Mouse (Mus musculus) urinary bladder, postnatal 25 days (tissue): ENCODE data around the gene Ahsg.
A peak's percentile ranks its signal among the peaks of the same experiment; 100 is the strongest.

Source experiments
- DNase-seq: peaks from one replicate; pipeline ENCODE4 v3.0.0; 2022; ENCODE audit warnings: low spot score

Gene Ahsg

DNA sequence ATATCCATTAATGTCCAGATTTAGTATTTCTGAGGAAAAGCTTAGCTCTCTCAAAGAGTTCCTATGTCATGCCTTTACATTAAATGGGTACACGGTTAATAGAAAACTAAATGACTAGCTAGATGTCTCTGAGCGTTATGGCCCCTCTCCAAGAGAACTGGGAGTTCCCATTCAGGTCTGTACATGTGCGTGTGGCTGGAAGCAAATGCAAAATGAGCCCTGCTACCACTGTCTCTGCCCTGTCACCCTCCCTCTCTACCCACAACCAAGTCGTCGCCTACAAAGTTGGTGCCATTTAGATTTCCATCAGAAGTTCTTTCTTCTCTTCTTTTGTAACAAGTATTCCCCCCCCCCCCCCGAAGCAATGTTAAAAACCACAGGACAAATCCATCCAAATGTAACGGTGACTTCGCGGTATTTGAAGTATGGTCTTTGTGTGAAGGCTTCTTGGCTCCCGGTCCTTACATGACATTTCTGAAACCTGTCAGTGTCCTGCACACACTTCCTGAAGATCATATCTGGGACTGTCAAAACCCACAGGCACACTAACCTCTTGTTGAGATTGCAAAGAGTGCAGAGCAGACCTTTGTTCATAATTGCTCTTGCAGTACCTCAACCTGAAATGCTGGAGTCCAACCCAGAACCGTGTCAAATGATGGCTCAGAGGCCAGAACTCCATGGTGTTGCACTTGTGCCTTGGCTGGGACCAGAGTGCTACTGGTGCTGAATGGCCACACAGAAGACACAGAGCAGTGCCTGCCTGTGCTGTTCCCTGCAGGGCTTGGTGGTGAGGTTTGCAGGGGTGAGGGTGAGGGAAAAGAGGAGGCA, at the start of gene Ahsg:
TSS of gene Ahsg (plus strand) at position 595 of the 828 bp plus-strand sequence.
- DNase-seq, result no peak

DNA sequence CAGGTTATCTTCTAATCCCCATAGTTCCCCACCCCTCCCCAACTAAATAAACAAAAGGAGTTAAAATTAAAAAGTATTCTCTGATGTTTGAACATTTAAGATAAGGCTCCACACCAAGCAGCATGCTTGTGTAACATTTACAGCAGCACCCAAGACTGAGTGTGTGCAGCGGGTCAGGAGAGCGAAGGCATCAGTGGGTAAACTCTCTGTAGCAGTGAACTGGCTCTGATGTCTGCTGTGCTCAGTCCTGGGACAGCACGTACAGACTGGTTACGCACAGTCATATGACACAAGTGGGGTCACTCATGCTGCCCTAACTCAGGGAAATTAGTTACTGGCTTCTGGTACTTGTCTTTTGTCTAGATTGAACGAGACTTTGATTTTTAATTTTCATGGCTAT, 48.2 kb upstream of the Ahsg start:
- DNase-seq, result no peak

DNA sequence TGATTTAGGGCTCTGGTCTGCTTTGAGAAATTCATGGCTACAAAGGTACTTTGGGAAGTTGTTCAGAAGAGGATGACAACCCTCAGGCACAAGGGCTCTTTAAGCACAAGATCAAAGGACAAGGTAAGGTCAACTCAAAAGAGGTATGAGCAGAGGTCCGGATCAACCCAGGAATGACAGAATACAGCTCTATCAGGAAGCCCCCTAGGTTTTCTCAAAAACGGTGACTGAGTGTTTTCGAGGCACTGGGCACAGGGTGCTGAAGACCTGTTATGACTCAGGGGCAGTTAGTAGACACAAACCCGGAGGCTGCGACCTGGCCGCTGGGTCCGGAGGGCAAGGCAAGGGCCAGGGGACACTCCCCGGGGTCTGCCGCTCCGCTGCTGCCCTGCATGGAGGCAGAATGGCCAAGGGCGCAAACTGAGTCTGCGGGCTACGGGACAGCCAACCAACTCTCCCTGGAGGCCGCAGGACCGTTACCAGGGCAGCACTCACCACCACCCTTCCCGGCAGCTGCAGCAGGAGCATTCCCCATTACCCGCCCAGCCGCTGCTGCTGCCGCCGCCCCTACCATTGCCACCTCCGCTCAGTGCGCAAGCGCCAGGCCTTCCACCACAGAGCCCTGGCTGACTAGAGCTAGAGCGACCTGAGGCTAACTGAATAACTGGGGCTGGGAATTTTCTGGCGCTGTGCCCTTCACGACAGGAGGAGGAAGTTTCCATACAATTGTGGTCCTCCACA, 46.8 kb upstream of the Ahsg start:
- peak; percentile 72 for DNase-seq

DNA sequence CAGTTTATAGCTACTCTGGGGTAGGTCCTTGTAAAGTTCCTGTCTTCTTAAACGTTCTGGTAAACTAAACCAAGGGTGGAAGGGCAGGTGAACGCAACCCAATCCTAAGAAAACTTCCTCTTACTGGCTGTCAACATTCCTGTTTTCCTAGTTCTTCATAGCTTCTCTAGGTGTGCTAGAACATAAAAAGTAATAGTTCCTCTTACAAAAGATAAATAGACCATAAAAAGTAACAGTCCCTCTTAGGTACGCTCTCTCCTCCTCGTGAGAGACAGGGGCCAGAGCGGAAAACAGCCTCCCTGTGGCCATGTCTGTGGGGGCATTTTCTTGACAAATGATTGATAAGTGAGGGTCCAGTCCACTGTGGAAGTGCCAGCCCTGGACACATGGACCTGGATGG, 46.2 kb upstream of the Ahsg start:
- no peak for DNase-seq

DNA sequence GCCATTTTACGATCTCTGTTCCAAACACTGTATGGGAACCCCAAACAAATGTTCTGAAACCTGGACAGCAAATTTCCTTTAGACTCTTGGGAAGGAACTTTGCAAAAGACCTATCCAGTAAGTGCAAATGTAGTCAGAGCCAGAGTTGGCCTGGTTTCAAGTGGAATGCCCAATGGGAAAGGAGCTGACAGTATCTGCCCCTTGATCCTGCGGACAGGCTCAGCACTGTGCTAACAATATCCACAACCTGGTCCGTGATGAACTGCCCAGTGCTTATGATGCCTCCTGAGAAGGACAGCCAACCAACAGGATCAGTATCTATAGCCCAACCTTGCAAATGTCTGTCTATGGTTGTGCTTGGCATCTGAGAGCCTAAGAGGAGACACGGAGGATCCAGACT, 45.6 kb upstream of the Ahsg start:
- no peak for DNase-seq

DNA sequence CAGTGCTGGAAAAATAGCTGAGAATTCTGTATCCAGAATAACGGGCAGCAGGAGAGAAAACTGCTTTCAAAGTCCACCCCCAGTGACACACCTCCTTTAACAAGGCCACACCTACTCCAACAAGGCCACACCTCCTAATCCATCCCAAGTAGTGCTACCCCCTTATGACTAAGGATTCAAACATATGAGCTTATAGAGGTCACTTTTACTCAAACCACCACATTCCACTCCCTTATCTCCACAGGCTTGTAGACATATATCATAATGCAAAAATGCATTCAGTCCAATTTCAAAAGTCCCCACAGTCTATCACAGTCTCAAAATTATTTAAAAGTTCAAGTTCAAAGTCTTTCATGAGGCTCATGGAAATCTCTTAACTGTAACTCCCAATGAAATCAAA, 43.4 kb upstream of the Ahsg start:
- no peak for DNase-seq

DNA sequence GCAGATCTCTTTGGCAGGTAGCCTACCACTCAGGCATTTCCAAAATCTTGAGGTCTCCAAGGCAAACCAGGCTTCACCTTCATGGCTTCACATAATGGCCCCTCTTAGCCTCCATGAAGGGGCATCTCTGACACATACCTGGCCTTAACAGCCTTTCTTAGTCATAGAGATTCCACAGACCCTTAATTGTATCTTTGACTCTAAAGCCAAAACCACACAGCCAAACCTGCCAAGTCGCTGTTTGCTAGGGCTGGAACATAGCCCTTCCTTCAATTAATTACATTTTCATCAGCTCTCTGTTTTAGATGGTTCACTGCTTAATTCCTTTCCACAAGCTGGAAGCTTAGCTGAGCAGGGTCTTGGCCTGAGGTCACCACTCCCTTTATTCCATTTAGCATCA, 42.7 kb upstream of the Ahsg start:
- no peak for DNase-seq

DNA sequence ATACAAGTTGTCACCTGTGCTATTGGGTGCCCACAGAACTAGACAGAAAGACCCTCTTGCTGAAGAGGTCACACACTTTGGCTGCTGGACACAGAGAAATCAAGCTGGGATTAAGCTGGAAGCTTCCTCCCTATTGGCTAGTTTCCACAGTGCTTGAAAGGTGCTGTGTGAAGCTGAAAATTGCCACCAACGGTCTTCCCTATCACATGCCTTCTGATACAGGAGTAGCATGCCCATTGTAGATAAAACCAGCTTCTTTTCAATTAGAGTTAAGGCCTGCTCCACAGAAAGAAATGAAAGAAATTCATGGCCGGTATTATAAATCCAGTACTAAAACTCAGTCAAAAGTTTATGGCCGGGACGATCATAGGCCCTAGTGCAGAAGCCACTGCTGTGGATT, 38.4 kb upstream of the Ahsg start:
- no peak for DNase-seq

DNA sequence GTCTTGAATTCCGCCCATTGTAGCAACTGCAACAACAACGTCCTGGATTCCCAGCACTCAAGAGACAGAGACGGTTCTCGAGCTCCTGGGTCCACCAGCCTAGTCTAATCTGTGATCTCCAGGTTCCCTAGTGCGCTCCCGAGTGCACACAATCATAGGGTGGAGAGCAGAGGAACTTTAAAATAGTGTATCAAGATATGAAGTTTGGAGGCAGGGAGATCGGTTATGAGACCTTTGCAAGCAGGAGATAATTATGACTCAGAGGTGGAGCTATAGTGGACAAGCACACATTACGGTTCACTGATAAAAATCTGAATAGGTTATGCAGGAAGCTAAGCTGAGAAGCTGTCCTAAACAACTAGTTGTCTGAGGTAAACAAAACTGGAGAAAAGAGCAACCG, 34.3 kb upstream of the Ahsg start:
- DNase-seq, result no peak

DNA sequence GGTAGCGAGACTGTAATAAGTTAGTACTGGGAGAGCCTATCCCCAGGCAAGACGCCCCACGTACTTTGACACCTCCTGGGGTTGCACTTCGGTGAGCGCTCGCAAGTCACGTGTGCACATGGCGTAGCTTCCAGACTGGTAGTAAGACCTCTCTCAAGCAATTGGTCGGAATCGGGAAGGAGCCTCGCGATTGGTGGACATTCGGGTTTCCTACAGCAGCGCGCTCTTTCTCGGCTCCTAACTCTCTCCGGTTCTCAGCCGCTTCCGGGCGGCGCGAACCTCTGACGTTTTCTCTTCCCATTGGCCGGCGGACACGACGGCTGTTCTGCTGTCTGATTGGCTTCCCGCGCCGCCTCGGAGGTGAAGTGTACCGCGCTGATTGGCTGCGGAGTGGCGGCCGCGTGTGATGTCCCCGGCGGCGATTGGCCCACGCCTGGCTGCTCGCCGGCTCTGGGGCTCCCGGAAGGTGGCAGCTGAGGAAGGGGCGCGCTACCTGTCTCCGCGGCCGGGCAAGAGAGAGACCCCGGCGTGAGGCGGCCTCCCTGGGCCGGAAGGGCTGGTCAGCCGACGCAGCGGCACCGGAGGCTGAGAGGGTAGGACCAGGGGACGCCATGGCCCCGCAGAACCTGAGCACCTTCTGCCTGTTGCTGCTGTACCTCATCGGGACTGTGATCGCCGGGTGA, 33.5 kb upstream of the Ahsg start, which contains the start of the genes Tbccd1 and Dnajb11:
TSS of gene Tbccd1 (minus strand) at position 239 of the 683 bp plus-strand sequence.
TSS of gene Dnajb11 (plus strand) at position 415 of the 683 bp plus-strand sequence.
- DNase-seq, result peak; percentile 96

DNA sequence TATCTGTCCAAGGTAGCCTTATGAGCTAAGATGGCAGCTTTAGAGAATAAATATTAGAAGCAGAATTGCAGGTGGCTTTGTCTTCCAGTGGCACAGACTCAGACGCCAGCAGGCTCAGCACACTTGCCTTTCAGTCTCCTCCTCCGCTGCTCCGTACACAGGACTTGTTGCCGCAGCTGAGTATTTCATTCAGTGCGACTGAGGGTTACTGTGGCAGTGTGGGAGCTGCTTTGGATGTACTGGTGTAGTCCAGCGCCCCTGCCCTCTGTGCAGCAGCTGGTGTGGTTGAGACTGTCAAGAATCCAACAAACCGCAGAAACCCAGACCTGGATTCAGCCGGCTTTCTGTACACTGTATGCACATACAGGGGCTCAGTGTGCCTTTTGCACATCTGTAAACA, 18.7 kb upstream of the Ahsg start:
- no peak for DNase-seq

DNA sequence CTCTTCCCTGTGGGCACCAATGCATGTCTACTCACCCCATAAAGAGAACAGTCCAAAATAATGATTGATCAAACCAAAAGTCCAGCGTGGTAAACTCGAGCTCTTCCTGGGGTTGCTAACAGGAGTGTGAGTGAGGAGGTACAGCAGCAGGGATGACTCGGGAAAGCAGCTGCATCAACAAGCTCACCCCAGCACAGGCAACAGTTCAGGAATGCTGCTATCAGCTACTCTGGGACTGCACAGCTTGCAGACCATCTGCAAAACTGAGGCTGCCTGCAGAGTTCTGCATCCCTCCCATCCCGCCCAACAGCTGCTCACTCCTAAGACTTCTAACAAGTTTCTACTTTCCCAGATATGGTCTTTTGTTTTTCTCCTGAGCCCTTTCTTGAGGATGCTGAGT, 17.7 kb upstream of the Ahsg start:
- no peak for DNase-seq

DNA sequence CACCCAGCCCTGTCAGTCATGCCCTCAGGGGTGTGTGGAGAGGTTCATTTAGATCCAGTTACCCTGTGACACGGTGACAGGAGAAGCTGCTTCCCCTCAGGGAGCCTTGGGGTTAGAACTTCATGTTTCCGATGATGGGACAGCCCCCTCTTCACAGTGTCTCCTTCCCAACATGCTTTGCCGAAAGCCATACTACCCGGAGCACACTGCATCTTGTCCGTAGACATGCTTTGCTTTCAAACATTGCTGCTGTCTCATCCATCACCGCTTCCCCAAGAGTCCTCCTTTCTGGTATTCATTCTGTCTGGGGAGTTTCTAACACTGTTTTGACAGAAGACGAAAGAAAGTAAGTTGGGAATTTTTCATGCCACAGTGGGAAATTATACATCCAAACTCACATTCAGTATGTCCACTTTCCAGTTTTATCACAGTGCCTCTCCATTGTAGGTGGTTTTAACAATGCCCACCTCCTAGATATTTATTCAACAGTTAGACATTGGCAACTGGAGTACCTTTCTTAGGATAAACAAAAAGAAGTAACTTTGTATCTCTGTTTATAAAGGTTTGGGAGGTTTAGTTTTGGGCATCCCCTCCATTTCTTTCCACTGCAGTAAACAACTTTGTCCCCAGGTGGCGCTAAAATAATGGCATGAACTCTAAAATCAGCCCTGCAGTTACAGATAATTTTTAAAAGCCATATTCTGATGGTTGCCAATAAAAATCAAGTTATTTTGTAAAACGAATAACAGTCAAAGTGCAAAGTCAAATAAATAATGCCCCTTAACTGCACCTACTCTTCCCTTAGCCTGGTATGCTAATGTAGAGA, 14.6 kb upstream of the Ahsg start:
- peak; percentile 14 for DNase-seq

DNA sequence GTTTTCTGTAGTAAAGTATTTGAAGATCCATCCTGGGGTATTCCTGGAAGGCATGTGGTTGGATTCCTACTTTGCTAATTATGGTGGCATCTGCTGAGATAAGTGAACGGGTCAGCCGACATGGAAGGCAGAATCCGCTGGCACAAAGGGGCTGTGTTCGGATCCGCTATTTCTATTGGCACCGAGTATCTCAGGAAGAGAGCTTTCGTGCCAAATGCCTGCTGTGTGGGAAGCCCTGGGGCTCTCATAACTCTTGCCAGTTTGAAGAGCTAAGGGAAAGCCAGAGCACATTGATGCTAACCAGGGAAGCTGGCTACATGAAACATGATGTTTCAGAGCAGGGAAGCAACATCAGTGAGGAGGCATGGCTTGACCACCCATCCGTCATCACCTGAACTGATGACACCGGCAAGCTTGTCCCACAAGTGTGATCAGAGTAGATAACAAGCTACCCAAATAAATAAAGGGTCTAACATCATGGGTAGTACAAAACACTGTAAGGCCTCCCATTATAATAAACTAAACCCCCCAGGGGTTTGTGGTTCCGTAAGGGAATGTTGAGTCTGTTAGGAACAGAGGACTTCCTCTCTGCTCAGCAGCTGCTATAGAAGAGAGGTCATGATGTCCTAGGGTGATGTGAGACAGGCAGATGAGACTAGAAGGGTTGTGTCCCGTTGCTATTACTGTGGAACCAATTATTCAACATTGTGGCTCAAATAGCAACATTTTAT, 13.3 kb upstream of the Ahsg start:
- DNase-seq, result no peak

DNA sequence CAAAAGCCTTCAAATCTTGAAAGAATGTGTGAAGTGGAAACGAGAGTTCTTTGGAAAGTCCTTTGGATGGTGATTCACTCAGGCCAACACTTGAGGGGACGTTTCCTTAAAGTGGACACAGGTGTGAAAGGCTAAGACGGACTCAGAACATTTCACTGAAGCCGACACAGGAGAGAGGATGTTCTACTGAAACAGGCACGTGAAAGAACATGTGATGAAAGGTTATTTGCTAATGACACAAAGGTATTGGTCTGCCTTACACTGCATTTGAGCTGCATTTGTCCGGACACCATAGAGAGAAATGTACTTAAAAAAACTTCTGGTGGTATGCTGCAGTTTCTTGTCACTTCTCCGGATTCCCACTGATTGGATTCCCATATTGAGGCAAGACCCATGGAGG, 12.4 kb upstream of the Ahsg start:
- no peak for DNase-seq

DNA sequence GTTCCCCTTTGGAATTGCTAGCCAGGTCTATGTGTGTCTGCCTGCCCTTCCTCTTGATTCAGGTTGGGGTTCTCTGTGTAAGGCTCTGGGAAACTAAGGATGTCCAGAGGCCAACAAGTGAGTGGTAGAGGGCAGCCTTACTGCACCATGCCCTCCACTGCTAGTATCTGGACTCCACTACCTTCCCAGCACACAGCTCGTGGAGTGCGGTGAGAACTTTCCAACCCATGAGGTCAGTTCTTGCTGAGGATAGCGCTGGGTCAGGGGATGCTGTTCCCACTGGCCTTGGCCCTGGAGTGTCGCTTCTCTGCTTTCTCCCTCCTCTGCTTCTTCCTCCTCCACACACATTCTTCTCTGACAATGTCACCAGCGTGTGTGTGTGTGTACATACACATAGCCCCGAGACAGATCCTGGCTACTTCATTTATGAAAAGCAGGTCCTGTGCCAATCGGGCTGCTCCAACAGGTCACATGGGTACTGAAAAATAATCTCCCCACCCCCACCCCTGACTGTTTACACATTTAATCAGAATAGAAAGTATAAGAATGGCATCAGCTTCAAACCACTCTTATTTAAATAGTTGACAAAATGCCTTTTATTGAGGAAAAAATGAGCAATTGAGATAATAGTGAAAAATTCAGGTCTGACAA, 11.0 kb upstream of the Ahsg start:
- no peak for DNase-seq

DNA sequence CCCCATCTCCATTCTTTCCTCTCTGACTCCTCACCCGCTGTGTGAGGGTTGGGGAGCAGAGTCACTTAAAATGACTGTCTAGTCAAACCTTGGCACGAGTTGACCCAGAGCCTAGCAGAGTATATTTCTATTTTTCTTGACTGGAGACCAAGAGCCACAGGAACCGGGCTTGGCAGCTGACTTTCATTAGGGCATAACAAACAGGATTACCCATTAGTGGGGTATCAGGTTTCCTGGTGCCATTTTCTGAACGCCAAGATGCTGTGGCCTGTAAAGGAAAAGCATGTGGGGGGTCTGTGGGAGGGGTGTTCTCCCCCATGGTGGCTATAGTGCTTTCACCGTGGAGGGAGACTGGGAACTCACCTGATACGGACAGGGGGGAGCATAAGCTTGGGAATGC, 10.2 kb upstream of the Ahsg start:
- no peak for DNase-seq

DNA sequence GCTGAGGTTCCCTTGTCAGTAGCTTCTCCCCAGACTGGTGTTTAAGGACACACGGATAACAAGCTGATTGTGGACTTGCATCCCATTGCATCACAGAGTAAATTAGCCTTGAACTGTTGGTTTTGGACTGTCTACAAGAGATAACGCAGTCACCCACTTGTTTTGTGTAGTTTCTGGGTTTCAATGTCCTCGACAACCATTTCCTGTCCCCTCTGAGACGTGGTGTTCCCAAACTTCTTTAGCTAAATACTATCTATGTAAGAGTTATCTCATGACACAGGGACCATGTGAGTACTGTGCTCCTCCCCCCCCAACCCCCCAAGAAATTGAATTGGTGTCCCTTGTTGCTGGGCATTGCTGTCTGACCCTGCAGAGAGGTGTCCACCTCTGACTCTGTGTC, 9.6 kb upstream of the Ahsg start:
- DNase-seq, result no peak

DNA sequence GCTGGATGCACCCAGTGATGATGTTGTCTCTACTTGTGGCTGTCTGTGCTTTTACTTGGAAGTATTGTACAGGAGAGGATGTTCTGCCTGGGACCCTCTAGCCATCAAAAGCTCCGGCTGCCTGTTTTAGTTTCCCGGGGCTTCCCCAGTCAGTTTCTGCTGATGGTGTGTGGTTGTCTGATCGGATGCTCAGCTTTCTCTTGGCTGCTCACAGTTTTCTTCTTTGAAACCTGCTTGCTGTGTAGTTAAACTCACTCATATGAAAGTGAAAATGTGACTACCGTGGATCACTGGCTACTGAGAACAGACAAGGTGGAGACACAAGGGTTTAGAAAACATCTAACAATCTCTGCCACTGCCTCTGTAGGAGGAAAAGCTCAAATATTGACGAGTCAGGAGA, 7.6 kb upstream of the Ahsg start:
- DNase-seq, result no peak

DNA sequence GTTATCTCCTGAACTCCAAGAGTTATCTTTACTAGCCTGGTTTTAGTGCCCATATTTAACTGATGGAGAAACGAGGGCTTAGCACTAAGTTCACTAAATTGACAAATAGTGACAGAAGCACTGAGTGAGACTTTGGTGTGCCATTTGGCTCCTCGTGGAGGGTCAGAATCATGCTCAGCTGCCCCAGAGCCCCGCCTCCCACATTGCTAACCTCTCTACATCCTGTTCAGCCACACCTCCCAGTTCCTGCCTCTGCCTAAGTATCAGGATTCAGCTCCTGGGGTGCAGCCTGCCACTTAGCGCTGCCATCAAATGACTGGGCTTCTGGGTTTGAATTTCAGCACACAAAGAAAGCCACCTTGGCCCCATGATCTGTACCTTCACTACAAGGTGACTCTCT, 5.7 kb upstream of the Ahsg start:
- DNase-seq, result no peak

DNA sequence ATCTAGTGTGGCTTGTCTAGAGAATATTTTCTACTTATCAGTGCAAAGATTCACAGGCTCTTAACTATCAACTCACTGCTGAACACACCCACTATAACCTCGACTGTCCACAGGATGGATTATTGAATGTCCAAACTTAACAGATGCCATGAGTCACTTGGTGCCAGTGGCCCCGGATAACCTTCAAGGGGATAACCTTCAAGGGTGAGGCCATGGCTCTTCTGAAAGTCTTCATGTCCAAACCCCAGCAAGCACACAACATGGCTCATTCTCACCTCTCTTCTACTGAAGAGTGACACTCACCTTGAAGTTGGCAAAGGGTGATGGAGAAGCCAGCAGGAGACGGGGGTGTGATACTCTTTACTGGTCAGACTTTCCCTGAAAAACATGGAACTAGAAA, 4.4 kb upstream of the Ahsg start:
- DNase-seq, result no peak
